ENCODE assay signal across 17 mouse cellular contexts in the genomic region with DNA sequence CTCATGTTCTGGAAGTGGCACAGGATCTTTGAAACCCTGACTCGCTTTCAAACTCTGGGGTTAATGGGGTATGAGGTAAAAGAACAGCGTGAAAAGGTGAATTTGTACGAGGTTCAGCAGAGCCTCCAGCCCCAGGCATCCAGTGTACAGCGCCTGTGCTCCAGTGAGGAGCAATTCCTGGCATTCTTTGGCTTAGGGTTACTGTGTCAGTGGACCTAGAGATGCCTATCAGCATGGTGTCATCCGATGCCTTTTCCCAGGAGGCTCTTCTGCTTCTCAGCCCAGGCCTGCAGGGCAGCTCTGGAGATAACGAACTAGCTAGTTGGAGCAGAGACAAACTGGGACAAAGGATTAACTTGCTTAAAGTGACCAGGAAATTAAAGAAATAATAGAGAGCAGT.
DNase-seq lines count a peak whose midpoint lies in the region; ATAC-seq and TF ChIP-seq lines count a peak whose summit lies in the region.
"Had no signal": no experiment of that assay in that cellular context is flagged by ENCODE, and none has a peak within 500 bp of the region (broad histone marks: within the 10 kb centered on the region; RNA-seq: fewer than 3 reads in every experiment).

No protein-coding gene starts in this region.

- H3K4me2 ChIP-seq in midbrain, embryonic 13.5 days (replicated peaks): no peak overlapping the region
- H3K4me2 ChIP-seq in embryonic facial prominence, embryonic 11.5 days (ENCODE audit: low read depth, low read length): no peak overlapping the region
- H3K4me2 ChIP-seq: heart, embryonic 15.5 days; limb, embryonic 12.5 days; neural tube, embryonic 12.5 days had no signal

- TF ChIP-seq CTCF in left cerebral cortex, adult 2 months (IDR thresholded peaks at IDR 0.05): no peak

- DNase-seq in heart, embryonic 10.5 days (ENCODE audit: low spot score): peak; percentile 73
- DNase-seq in heart, adult 8-10 months (ENCODE audit: low spot score): no peak
- peak; percentile 23 for DNase-seq in midbrain, embryonic 10.5 days (ENCODE audit: low spot score)
- peak; percentile 61 for DNase-seq in embryonic facial prominence, embryonic 11.5 days (ENCODE audit: low spot score)
- peak; percentile 72 for DNase-seq in yolk sac, embryonic 10.5 days (ENCODE audit: low spot score)
- no peak for DNase-seq in thymus, postnatal 14 days
- no peak for DNase-seq in left cerebral cortex, adult 2 months (ENCODE audit: extremely low spot score in 1 of 2, low spot score in 2 of 2)
- DNase-seq: adrenal gland, postnatal 14 days; midbrain, embryonic 14.5 days; right cerebral cortex, adult 18-20 months; thymus, postnatal 25 days had no signal

- H3K36me3 ChIP-seq in heart, embryonic 10.5 days: no peaks in the 10 kb centered on the region
- H3K36me3 ChIP-seq in midbrain, embryonic 10.5 days: no peaks in the 10 kb centered on the region
- H3K36me3 ChIP-seq in midbrain, embryonic 13.5 days: no peaks in the 10 kb centered on the region
- H3K36me3 ChIP-seq in embryonic facial prominence, embryonic 11.5 days (replicated peaks; ENCODE audit: control insufficient read depth, insufficient read depth, low read depth, low read length): no peaks in the 10 kb centered on the region
- H3K36me3 ChIP-seq: heart, embryonic 15.5 days; limb, embryonic 12.5 days; neural tube, embryonic 12.5 days had no signal

- ATAC-seq in midbrain, embryonic 13.5 days: no peak
- ATAC-seq in embryonic facial prominence, embryonic 11.5 days (replicated peaks; ENCODE audit: insufficient number of reproducible peaks, low FRiP score, low TSS enrichment, low read depth): peak; percentile 72; the same call in 1 of the 2 replicates
- ATAC-seq: hindbrain, postnatal 0 days had no signal

- H3K9ac ChIP-seq in midbrain, embryonic 13.5 days (replicated peaks): no peak overlapping the region
- no peak overlapping the region for H3K9ac ChIP-seq in embryonic facial prominence, embryonic 11.5 days (replicated peaks; ENCODE audit: low read length)
- H3K9ac ChIP-seq: heart, embryonic 15.5 days; limb, embryonic 12.5 days; neural tube, embryonic 12.5 days had no signal

- H3K27me3 ChIP-seq in heart, embryonic 10.5 days (ENCODE audit: insufficient read depth, poor library complexity, severe bottlenecking): no peaks in the 10 kb centered on the region
- no peaks in the 10 kb centered on the region for H3K27me3 ChIP-seq in midbrain, embryonic 10.5 days (ENCODE audit: low read depth, poor library complexity, severe bottlenecking)
- no peaks in the 10 kb centered on the region for H3K27me3 ChIP-seq in midbrain, embryonic 13.5 days
- H3K27me3 ChIP-seq in embryonic facial prominence, embryonic 11.5 days (ENCODE audit: control insufficient read depth, insufficient read depth, low read length): no peaks in the 10 kb centered on the region
- H3K27me3 ChIP-seq: heart, embryonic 15.5 days; limb, embryonic 12.5 days; neural tube, embryonic 12.5 days had no signal

- no peaks in the 10 kb centered on the region for H3K9me3 ChIP-seq in heart, embryonic 10.5 days
- H3K9me3 ChIP-seq in midbrain, embryonic 10.5 days (replicated peaks): no peaks in the 10 kb centered on the region
- no peaks in the 10 kb centered on the region for H3K9me3 ChIP-seq in midbrain, embryonic 13.5 days
- H3K9me3 ChIP-seq in embryonic facial prominence, embryonic 11.5 days (replicated peaks; ENCODE audit: control insufficient read depth, low read length): no peaks in the 10 kb centered on the region
- H3K9me3 ChIP-seq: heart, embryonic 15.5 days; limb, embryonic 12.5 days; neural tube, embryonic 12.5 days had no signal

- H3K4me3 ChIP-seq in heart, embryonic 10.5 days: no peak overlapping the region
- no peak overlapping the region for H3K4me3 ChIP-seq in midbrain, embryonic 10.5 days
- no peak overlapping the region for H3K4me3 ChIP-seq in midbrain, embryonic 13.5 days (replicated peaks)
- H3K4me3 ChIP-seq in embryonic facial prominence, embryonic 11.5 days (ENCODE audit: low read depth, low read length): no peak overlapping the region
- H3K4me3 ChIP-seq in left cerebral cortex, adult 2 months: no peak overlapping the region
- H3K4me3 ChIP-seq: heart, embryonic 15.5 days; layer of hippocampus, adult 2 months; limb, embryonic 12.5 days; neural tube, embryonic 12.5 days had no signal

- peak overlapping the region; percentile 56 for H3K27ac ChIP-seq in heart, embryonic 10.5 days
- H3K27ac ChIP-seq in midbrain, embryonic 10.5 days (replicated peaks): no peak overlapping the region
- no peak overlapping the region for H3K27ac ChIP-seq in midbrain, embryonic 13.5 days
- no peak overlapping the region for H3K27ac ChIP-seq in embryonic facial prominence, embryonic 11.5 days (replicated peaks; ENCODE audit: low read depth, low read length)
- no peak overlapping the region for H3K27ac ChIP-seq in left cerebral cortex, adult 2 months
- H3K27ac ChIP-seq: heart, embryonic 15.5 days; hindbrain, postnatal 0 days; layer of hippocampus, adult 2 months; limb, embryonic 12.5 days; neural tube, embryonic 12.5 days had no signal

- intact Hi-C loops in left cerebral cortex, adult 2 months (cut with DNase I): no loop called here

- 21% methylated on average over 6 of the region's 6 CpGs for WGBS in heart, embryonic 10.5 days
- WGBS in midbrain, embryonic 10.5 days: 49% methylated on average over 6 of the region's 6 CpGs
- 51% methylated on average over 6 of the region's 6 CpGs for WGBS in midbrain, embryonic 13.5 days
- WGBS in embryonic facial prominence, embryonic 11.5 days: 13% methylated on average over 6 of the region's 6 CpGs

- H3K4me1 ChIP-seq in heart, embryonic 10.5 days: peaks cover 39% of the 10 kb centered on the region
- peaks cover 6% of the 10 kb centered on the region; the same call in 1 of the 2 replicates for H3K4me1 ChIP-seq in midbrain, embryonic 10.5 days
- no peaks in the 10 kb centered on the region for H3K4me1 ChIP-seq in midbrain, embryonic 13.5 days (replicated peaks)
- no peaks in the 10 kb centered on the region; the same call in 1 of the 2 replicates for H3K4me1 ChIP-seq in embryonic facial prominence, embryonic 11.5 days (ENCODE audit: control insufficient read depth, insufficient read depth, low read length)
- H3K4me1 ChIP-seq: limb, embryonic 12.5 days; neural tube, embryonic 12.5 days had no signal

Comparison
In these comparisons a context has a peak if more than half of its experiments do, and no peak if none do; other contexts are left out.
1. DNase-seq: peak in heart, embryonic 10.5 days (single experiment), midbrain, embryonic 10.5 days (single experiment), embryonic facial prominence, embryonic 11.5 days (single experiment) and yolk sac, embryonic 10.5 days (single experiment); none in heart, adult 8-10 months (single experiment), thymus, postnatal 14 days (single experiment) and left cerebral cortex, adult 2 months (0 of 2).